Mouse (Mus musculus): ENCODE results near the gene Prrx1. TPM values are rescaled to one million over a fixed set of nuclear protein-coding genes. Genes with fewer than 3 reads are reported as not detected.

Gene Prrx1
- polyA plus RNA-seq, 1 experiment from 2014 or later, result 14.9 TPM

DNA sequence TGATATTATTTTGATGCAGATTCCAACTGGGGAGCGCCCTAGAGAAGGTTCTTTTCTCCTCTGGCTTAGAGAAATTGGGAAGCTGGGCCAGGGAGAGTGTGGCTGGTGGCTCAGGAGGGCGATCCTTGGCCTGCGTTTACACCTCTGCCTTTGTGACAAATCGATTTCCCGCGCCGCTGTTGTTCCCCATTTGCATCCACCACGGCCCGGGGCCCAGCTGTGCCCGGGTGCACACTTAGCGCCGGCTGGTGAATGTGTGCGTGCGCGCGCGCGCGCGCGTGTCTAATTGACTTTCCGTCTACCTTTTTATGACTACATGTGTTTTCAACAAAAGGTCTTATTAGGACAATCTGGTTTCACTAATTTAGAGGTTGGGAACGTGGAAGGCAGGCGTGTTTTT, 4.9 kb downstream of the Prrx1 start:
- Histone ChIP-seq H3K27me3 (replicated peaks; ENCODE audit: control insufficient read depth, insufficient read depth, low read length) (peaks cover 73% of the 10 kb centered on the region), H3K4me3 (ENCODE audit: low read depth, low read length) (peak overlapping the region; percentile 22), H3K27ac (ENCODE audit: low read depth, low read length) (no peak overlapping the region), H3K9me3 (ENCODE audit: control insufficient read depth) (no peaks in the 10 kb centered on the region), H3K4me2 (replicated peaks; ENCODE audit: low read depth) (peak overlapping the region; percentile 40; the same call in 1 of the 2 replicates), H3K9ac (ENCODE audit: low read depth, low read length) (no peak overlapping the region), H3K4me1 (replicated peaks; ENCODE audit: control insufficient read depth, insufficient read depth, low read length) (no peaks in the 10 kb centered on the region), H3K36me3 (ENCODE audit: control insufficient read depth, insufficient read depth) (no peaks in the 10 kb centered on the region)
- no peak for TF ChIP-seq CTCF (IDR thresholded peaks at IDR 0.05; ENCODE audit: low read depth)
- no peak for ATAC-seq
- WGBS, result 4% methylated on average over 24 of the region's 24 CpGs

DNA sequence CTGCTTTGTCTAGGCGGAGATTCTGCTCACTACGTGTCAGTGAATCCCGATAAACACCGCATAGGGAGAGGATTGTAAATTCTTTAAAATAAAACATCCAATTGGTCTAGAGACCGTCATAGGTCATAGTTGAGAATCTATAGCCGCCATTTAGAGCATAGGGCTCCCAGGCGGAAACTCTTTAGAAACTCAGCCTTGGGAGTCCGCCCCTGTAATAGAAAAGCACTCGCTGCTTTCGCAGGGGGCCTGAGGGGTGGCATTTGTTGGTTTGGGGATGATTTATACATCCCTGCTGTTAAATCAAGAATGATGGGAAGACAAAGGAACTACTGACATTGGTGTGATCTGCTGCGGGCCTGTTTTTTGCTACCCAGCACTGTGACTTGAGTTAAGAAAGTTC, 5.8 kb downstream of the Prrx1 start:
- peaks cover 64% of the 10 kb centered on the region for H3K27me3 ChIP-seq (replicated peaks; ENCODE audit: control insufficient read depth, insufficient read depth, low read length)
- WGBS, result 35% methylated on average over 11 of the region's 11 CpGs
- no peak for ATAC-seq

DNA sequence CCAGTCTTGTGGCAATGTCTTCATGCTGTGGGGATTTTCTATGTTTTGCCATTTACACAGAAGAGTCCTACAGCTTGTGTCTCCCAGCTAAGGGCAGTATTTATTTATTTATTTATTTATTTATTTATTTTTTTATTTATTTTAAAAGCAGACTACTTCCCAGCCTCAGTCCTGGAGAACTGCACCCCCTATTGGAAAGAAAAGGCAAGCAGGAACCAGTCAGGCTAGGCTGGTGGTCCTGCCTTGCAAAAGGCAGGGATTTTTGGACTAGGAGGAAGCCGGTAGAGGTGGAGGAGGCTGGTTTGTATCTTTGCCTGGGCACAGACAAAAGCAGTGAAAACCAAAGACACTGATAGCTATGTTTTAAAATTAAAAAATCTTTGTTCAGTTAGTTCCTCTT, 7.6 kb downstream of the Prrx1 start:
- H3K36me3 ChIP-seq (ENCODE audit: control insufficient read depth, insufficient read depth), result no peaks in the 10 kb centered on the region
- peak; percentile 40 for TF ChIP-seq CTCF (IDR thresholded peaks at IDR 0.05; ENCODE audit: low read depth)
- H3K27me3 ChIP-seq (replicated peaks; ENCODE audit: control insufficient read depth, insufficient read depth, low read length), result peaks cover 47% of the 10 kb centered on the region
- no peaks in the 10 kb centered on the region for H3K9me3 ChIP-seq (ENCODE audit: control insufficient read depth)
- H3K4me3 ChIP-seq (ENCODE audit: low read depth, low read length), result no peak overlapping the region
- H3K27ac ChIP-seq (ENCODE audit: low read depth, low read length), result no peak overlapping the region
- H3K4me2 ChIP-seq (replicated peaks; ENCODE audit: low read depth), result no peak overlapping the region
- H3K4me1 ChIP-seq (replicated peaks; ENCODE audit: control insufficient read depth, insufficient read depth, low read length), result no peaks in the 10 kb centered on the region
- no peak for ATAC-seq
- no peak overlapping the region for H3K9ac ChIP-seq (ENCODE audit: low read depth, low read length)
- WGBS, result 59% methylated on average over 1 of the region's 1 CpGs

More for the DNA sequence above, 5.8 kb downstream of the Prrx1 start:
- no peak overlapping the region for H3K9ac ChIP-seq (ENCODE audit: low read depth, low read length)
- H3K4me2 ChIP-seq (replicated peaks; ENCODE audit: low read depth), result no peak overlapping the region
- no peaks in the 10 kb centered on the region for H3K9me3 ChIP-seq (ENCODE audit: control insufficient read depth)
- no peak overlapping the region for H3K4me3 ChIP-seq (ENCODE audit: low read depth, low read length)
- no peaks in the 10 kb centered on the region for H3K36me3 ChIP-seq (ENCODE audit: control insufficient read depth, insufficient read depth)
- H3K27ac ChIP-seq (ENCODE audit: low read depth, low read length), result no peak overlapping the region
- TF ChIP-seq CTCF (IDR thresholded peaks at IDR 0.05; ENCODE audit: low read depth), result no peak
- H3K4me1 ChIP-seq (replicated peaks; ENCODE audit: control insufficient read depth, insufficient read depth, low read length), result no peaks in the 10 kb centered on the region

DNA sequence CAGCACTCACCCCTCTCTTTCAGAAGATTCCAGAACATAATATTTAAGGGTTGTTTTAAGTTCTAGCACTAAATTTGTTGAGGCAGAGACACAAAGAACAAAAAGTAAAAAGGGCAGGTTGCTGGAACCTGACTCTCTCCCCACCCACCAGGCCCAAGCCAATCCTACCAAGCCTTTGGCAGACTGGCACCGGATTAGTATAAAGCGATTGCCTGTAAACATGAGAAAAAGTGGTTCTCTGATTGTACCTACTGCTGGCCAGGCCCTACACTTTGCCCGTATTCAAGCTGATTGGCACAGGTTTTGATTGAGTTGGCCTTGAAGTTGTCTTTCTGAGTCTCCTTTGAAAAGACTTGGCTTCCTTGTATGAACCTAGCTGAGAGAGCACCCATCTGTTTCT, 8.7 kb downstream of the Prrx1 start:
- no peak for ATAC-seq
- 87% methylated on average over 3 of the region's 3 CpGs for WGBS
- no peak for TF ChIP-seq CTCF (IDR thresholded peaks at IDR 0.05; ENCODE audit: low read depth)
- Histone ChIP-seq H3K4me2 (replicated peaks; ENCODE audit: low read depth) (no peak overlapping the region), H3K4me1 (replicated peaks; ENCODE audit: control insufficient read depth, insufficient read depth, low read length) (no peaks in the 10 kb centered on the region), H3K36me3 (ENCODE audit: control insufficient read depth, insufficient read depth) (no peaks in the 10 kb centered on the region), H3K4me3 (ENCODE audit: low read depth, low read length) (no peak overlapping the region), H3K9me3 (ENCODE audit: control insufficient read depth) (no peaks in the 10 kb centered on the region), H3K27me3 (replicated peaks; ENCODE audit: control insufficient read depth, insufficient read depth, low read length) (peaks cover 36% of the 10 kb centered on the region), H3K9ac (ENCODE audit: low read depth, low read length) (no peak overlapping the region), H3K27ac (ENCODE audit: low read depth, low read length) (no peak overlapping the region)

DNA sequence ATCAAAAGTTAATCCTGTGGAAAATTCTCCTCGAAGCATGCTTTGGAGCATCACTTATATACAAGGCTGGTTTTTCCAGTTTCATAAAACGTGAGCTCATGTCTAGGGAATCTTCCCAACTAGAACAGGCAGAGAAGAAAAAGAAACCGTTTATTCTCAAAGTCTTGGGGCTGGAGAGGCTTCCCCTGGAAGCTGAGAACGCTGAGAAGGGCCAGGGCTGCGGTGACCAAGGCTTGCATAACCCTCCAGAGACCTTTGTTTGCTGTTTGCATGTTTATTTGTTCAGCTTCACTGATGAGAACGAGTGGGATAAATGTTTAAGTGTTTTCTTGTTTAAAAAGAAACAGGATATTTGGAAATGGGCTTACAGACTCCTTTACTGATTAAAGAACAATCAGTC, 11.2 kb downstream of the Prrx1 start:
- no peak for TF ChIP-seq CTCF (IDR thresholded peaks at IDR 0.05; ENCODE audit: low read depth)
- no peak for ATAC-seq

DNA sequence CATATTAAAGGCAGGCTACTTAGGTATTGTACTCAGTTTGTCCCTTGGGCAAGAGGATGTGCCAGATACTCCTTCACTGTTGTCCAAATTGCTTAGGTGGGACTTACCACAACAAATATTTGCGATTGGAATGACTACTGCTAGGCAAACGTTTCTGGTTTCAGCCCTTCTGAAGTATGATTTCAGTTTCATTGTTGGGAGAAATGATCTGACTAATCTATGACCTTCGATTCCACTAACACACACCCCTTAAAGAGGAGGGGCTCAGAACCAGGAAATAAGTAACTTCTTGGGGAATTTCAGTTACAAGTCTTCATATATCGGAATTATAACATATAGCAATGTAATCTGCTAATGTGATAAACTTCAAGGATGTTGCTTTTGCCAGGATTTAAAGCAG, 20.4 kb downstream of the Prrx1 start:
- Histone ChIP-seq H3K9ac (ENCODE audit: low read depth, low read length) (no peak overlapping the region), H3K27me3 (replicated peaks; ENCODE audit: control insufficient read depth, insufficient read depth, low read length) (no peaks in the 10 kb centered on the region), H3K4me1 (replicated peaks; ENCODE audit: control insufficient read depth, insufficient read depth, low read length) (no peaks in the 10 kb centered on the region), H3K27ac (ENCODE audit: low read depth, low read length) (peak overlapping the region; percentile 41; the same call in 1 of the 2 replicates), H3K36me3 (ENCODE audit: control insufficient read depth, insufficient read depth) (no peaks in the 10 kb centered on the region), H3K4me2 (replicated peaks; ENCODE audit: low read depth) (peak overlapping the region; percentile 25; the same call in 1 of the 2 replicates), H3K4me3 (ENCODE audit: low read depth, low read length) (no peak overlapping the region), H3K9me3 (ENCODE audit: control insufficient read depth) (no peaks in the 10 kb centered on the region)
- WGBS, result 50% methylated on average over 4 of the region's 4 CpGs
- ATAC-seq, result peak; percentile 70
- no peak for TF ChIP-seq CTCF (IDR thresholded peaks at IDR 0.05; ENCODE audit: low read depth)

More for the DNA sequence above, 11.2 kb downstream of the Prrx1 start:
- H3K4me2 ChIP-seq (replicated peaks; ENCODE audit: low read depth), result no peak overlapping the region
- no peak overlapping the region for H3K27ac ChIP-seq (ENCODE audit: low read depth, low read length)
- 20% methylated on average over 6 of the region's 6 CpGs for WGBS
- no peaks in the 10 kb centered on the region for H3K9me3 ChIP-seq (ENCODE audit: control insufficient read depth)
- H3K4me3 ChIP-seq (ENCODE audit: low read depth, low read length), result no peak overlapping the region
- peaks cover 10% of the 10 kb centered on the region for H3K27me3 ChIP-seq (replicated peaks; ENCODE audit: control insufficient read depth, insufficient read depth, low read length)
- H3K9ac ChIP-seq (ENCODE audit: low read depth, low read length), result no peak overlapping the region
- H3K4me1 ChIP-seq (replicated peaks; ENCODE audit: control insufficient read depth, insufficient read depth, low read length), result no peaks in the 10 kb centered on the region
- no peaks in the 10 kb centered on the region for H3K36me3 ChIP-seq (ENCODE audit: control insufficient read depth, insufficient read depth)

DNA sequence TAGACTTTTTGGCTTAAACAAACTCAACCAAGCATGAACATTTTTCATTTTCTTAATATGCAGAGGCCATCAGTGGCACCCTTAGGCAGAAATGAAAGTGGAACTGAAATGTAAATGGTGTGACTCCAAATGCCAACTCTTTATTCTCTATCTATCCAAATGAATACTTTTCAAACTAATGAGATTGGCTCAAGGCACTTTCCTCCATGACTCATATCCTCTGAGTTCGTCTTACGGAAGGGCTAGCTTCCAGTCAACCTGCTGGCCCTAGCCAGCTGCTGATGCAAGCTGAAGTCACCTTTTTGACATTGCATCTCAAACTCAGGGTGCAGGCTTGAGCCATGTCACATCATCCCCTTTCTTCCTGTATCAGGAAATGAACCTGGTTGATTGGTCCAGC, 21.6 kb downstream of the Prrx1 start:
- WGBS, result 63% methylated on average over 2 of the region's 2 CpGs

More for the DNA sequence above, 21.6 kb downstream of the Prrx1 start:
- Histone ChIP-seq H3K27me3 (replicated peaks; ENCODE audit: control insufficient read depth, insufficient read depth, low read length) (no peaks in the 10 kb centered on the region), H3K4me1 (replicated peaks; ENCODE audit: control insufficient read depth, insufficient read depth, low read length) (no peaks in the 10 kb centered on the region), H3K27ac (ENCODE audit: low read depth, low read length) (no peak overlapping the region), H3K4me2 (replicated peaks; ENCODE audit: low read depth) (no peak overlapping the region), H3K9ac (ENCODE audit: low read depth, low read length) (no peak overlapping the region), H3K9me3 (ENCODE audit: control insufficient read depth) (no peaks in the 10 kb centered on the region), H3K4me3 (ENCODE audit: low read depth, low read length) (no peak overlapping the region), H3K36me3 (ENCODE audit: control insufficient read depth, insufficient read depth) (no peaks in the 10 kb centered on the region)
- no peak for ATAC-seq
- TF ChIP-seq CTCF (IDR thresholded peaks at IDR 0.05; ENCODE audit: low read depth), result no peak

All from intestine, postnatal 0 days (tissue).